Mouse (Mus musculus) heart, postnatal 14 days (tissue): Measurements from ENCODE around the gene Ppif. TPM values are rescaled to one million over a fixed set of nuclear protein-coding genes. Genes with fewer than 3 reads are reported as not detected.

Experiments
- DNase-seq, 2 experiments: peaks; one replicate each; pipeline ENCODE4 v3.0.0; 2021 to 2022
- intact Hi-C: fragments of 180-260 bp; cut with DNase I; formaldehyde crosslinking; loops from one replicate; pipeline ENCODE4 v1.15.1; 2025
- long read RNA-seq, 2 experiments: library from polyadenylated mRNA; stranded (forward); transcript quantifications; one replicate each; pipeline ENCODE4 v2.0.0; 2021
- total RNA-seq, 2 experiments: library from RNA; stranded (reverse); gene quantifications; 2 replicates each; pipeline ENCODE4 v1.2.3; 2021

Ppif gene
- total RNA-seq, result 100 to 1,000 TPM; 238 to 261 TPM
- long read RNA-seq, experiment 1, transcript Ppif-201 (6 exons, 1,549 nt), result major isoform, 637 of 677 reads
- long read RNA-seq, experiment 1, partial matches to known transcripts, result 9 of 677 reads
- long read RNA-seq, experiment 1, other reads (novel, unspliced or antisense), result 30 of 677 reads
- long read RNA-seq, experiment 2, transcript Ppif-201 (6 exons, 1,549 nt), result major isoform, 518 of 563 reads
- long read RNA-seq, experiment 2, partial matches to known transcripts, result 15 of 563 reads
- long read RNA-seq, experiment 2, other reads (novel, unspliced or antisense), result 29 of 563 reads

GRCm38 (mm10) chr14:25693888-25694568 lies at the start of gene Ppif:
Gene Ppif (plus strand): TSS chr14:25694154.
- intact Hi-C loops, result loop anchor here (2.0 to 10.0 kb wide), 2 partner anchors 29 to 1199 kb away; no protein-coding TSS in a partner anchor
- DNase-seq, result peak; percentile 98 to 99

- intact Hi-C loops, result loop anchor here (10.0 kb wide), 1 partner anchor 61 kb away; no protein-coding TSS in a partner anchor
- no peak for DNase-seq
These were observed 48.2 kb upstream of the Ppif start for GRCm38 (mm10) chr14:25645717-25646116.

GRCm38 (mm10) chr14:25646161-25646621 lies 47.8 kb upstream of the Ppif start:
- DNase-seq, result peak; percentile 69 to 82
- intact Hi-C loops, result loop anchor here (10.0 kb wide), 1 partner anchor 61 kb away; no protein-coding TSS in a partner anchor

- no peak for DNase-seq
- intact Hi-C loops, result no loop called here
These were observed 42.8 kb upstream of the Ppif start for GRCm38 (mm10) chr14:25651131-25651530.

GRCm38 (mm10) chr14:25651905-25652304 lies 42.0 kb upstream of the Ppif start:
- DNase-seq, result no peak
- intact Hi-C loops, result no loop called here

GRCm38 (mm10) chr14:25654401-25655197 lies 39.4 kb upstream of the Ppif start:
- no peak for DNase-seq
- intact Hi-C loops, result no loop called here

GRCm38 (mm10) chr14:25660661-25661060 lies 33.3 kb upstream of the Ppif start:
- DNase-seq, result peak; percentile 38 to 66
- intact Hi-C loops, result no loop called here

- intact Hi-C loops, result no loop called here
- no peak for DNase-seq
These were observed 32.6 kb upstream of the Ppif start for GRCm38 (mm10) chr14:25661185-25661920.

- intact Hi-C loops, result loop anchor here (2.0 kb wide), 1 partner anchor 31 kb away; the partner anchor contains the start of gene Ppif
- no peak for DNase-seq
These were observed 30.2 kb upstream of the Ppif start for GRCm38 (mm10) chr14:25663649-25664309.

- intact Hi-C loops, result loop anchor here (2.0 kb wide), 1 partner anchor 30 kb away; the partner anchor contains the start of gene Ppif
- no peak for DNase-seq
These were observed 29.7 kb upstream of the Ppif start for GRCm38 (mm10) chr14:25664310-25664695.

- intact Hi-C loops, result loop anchor here (2.0 kb wide), 1 partner anchor 29 kb away; the partner anchor contains the start of gene Ppif
- no peak for DNase-seq
These were observed 28.5 kb upstream of the Ppif start for GRCm38 (mm10) chr14:25665314-25665970.

- intact Hi-C loops, result no loop called here
- no peak for DNase-seq
These were observed 27.1 kb upstream of the Ppif start for GRCm38 (mm10) chr14:25666668-25667376.

GRCm38 (mm10) chr14:25667587-25667986 lies 26.4 kb upstream of the Ppif start:
- intact Hi-C loops, result no loop called here
- no peak for DNase-seq

- intact Hi-C loops, result no loop called here
- DNase-seq, result no peak
These were observed 14.3 kb upstream of the Ppif start for GRCm38 (mm10) chr14:25679625-25680024.

- DNase-seq, result no peak
- intact Hi-C loops, result no loop called here
These were observed 11.9 kb upstream of the Ppif start for GRCm38 (mm10) chr14:25682020-25682419.

GRCm38 (mm10) chr14:25686216-25686945 lies 7.6 kb upstream of the Ppif start:
- intact Hi-C loops, result no loop called here
- DNase-seq, result peak in 1 of 2 experiments; percentile 42
